Mouse (Mus musculus) liver, embryonic 14.5 days (tissue): Measurements from ENCODE around the gene Sec23ip.

ENCODE experiments used
- CTCF ChIP-seq: IDR thresholded peaks from 2 replicates; pipeline ENCODE4 v1.5.1; 2016; ENCODE audit warnings: antibody characterized with exemption, low read depth, control low read depth
- EP300 ChIP-seq: IDR thresholded peaks from 2 replicates; pipeline ENCODE4 v1.6.1; 2016; ENCODE audit warnings: antibody characterized with exemption, low read depth

DNA sequence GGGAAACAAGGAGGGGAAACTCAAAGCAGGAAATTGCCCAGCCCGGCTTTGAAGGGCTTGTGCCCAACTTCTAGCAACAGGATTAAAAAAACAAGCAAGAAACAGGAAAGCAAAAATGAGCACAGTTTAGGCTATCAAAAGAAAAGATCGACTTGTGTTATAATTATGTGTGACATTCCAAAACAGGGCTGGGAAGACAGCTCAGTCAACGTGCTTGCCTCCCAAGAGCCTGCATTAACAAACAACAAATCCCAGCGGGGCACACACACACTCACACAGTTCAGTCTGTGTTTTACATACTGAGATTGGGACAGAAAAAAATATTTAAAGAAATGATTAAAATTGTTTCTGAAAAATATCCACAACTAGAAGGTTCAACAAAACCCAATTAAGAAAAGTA lies 26.8 kb upstream of the Sec23ip start:
- TF ChIP-seq CTCF (no peak), EP300 (no peak)
